In the genomic region with DNA sequence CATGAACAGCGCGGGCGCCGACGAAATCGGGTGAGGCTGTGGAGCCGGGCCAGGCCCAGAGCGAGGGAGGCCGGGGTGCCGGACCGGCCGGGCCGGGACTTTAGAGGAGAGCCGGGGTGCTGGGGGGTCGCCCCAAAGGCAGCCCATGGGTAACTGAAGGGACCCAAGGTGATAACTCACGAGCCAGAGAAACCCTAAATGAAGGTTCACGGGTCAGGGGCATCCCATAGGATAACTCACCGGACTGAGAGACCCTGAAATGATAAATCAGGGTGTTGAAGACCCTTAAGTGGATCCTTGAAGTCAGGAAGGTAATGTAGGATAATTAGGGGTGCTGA, we compare ENCODE assay signal across 8 mouse cellular contexts. TPM values are rescaled to one million over a fixed set of nuclear protein-coding genes. Genes with fewer than 3 reads are reported as not detected.
DNase-seq lines count a peak whose midpoint lies in the region; ATAC-seq and TF ChIP-seq lines count a peak whose summit lies in the region.

No protein-coding gene starts in this region.

- peak overlapping the region; percentile 79 for H3K27ac ChIP-seq in heart, postnatal 0 days (ENCODE audit: low read depth)
- H3K27ac ChIP-seq in bone marrow, adult 2 months (ENCODE audit: control insufficient read depth, insufficient read depth, low read depth, low read length, poor library complexity), result peak overlapping the region; percentile 93
- peak overlapping the region; percentile 80 for H3K27ac ChIP-seq in hindbrain, embryonic 13.5 days
- H3K27ac ChIP-seq in midbrain, embryonic 13.5 days, result peak overlapping the region; percentile 67

- no peaks in the 10 kb centered on the region for H3K27me3 ChIP-seq in heart, postnatal 0 days (ENCODE audit: control insufficient read depth, insufficient read depth, low read length)
- no peaks in the 10 kb centered on the region for H3K27me3 ChIP-seq in hindbrain, embryonic 13.5 days
- no peaks in the 10 kb centered on the region for H3K27me3 ChIP-seq in midbrain, embryonic 13.5 days

- 0 out of 2 replicates have a peak, but pooled peaks have one; percentile 1 for TF ChIP-seq EP300 in heart, postnatal 0 days (IDR thresholded peaks at IDR 0.05; ENCODE audit: low read depth)

- peaks cover 7% of the 10 kb centered on the region; the same call in 1 of the 2 replicates for H3K36me3 ChIP-seq in heart, postnatal 0 days (replicated peaks; ENCODE audit: control insufficient read depth, insufficient read depth, low read length)
- peaks cover 16% of the 10 kb centered on the region; the same call in 1 of the 2 replicates for H3K36me3 ChIP-seq in hindbrain, embryonic 13.5 days
- H3K36me3 ChIP-seq in midbrain, embryonic 13.5 days, result peaks cover 13% of the 10 kb centered on the region; the same call in 1 of the 2 replicates

- H3K4me3 ChIP-seq in heart, postnatal 0 days (ENCODE audit: low read depth, low read length), result peak overlapping the region; percentile 74
- peak overlapping the region; percentile 78 for H3K4me3 ChIP-seq in bone marrow, adult 2 months (replicated peaks; ENCODE audit: control insufficient read depth, low read depth, low read length)
- H3K4me3 ChIP-seq in hindbrain, embryonic 13.5 days, result peak overlapping the region; percentile 72
- peak overlapping the region; percentile 92 for H3K4me3 ChIP-seq in midbrain, embryonic 13.5 days (replicated peaks)

- no peak for TF ChIP-seq CTCF in heart, postnatal 0 days (IDR thresholded peaks at IDR 0.05; ENCODE audit: low read depth)
- TF ChIP-seq CTCF in bone marrow, adult 2 months (IDR thresholded peaks at IDR 0.05; ENCODE audit: control insufficient read depth, insufficient read depth, low read length), result no peak

- H3K9me3 ChIP-seq in heart, postnatal 0 days (replicated peaks; ENCODE audit: control insufficient read depth, low read length), result no peaks in the 10 kb centered on the region
- H3K9me3 ChIP-seq in hindbrain, embryonic 13.5 days, result no peaks in the 10 kb centered on the region
- no peaks in the 10 kb centered on the region for H3K9me3 ChIP-seq in midbrain, embryonic 13.5 days

- DNase-seq in heart, postnatal 0 days (ENCODE audit: low spot score), result no peak
- no peak for DNase-seq in heart, postnatal 10 days
- no peak for DNase-seq in embryo, embryonic 11 days
- no peak for DNase-seq in embryo, embryonic 10.5 days (ENCODE audit: low spot score)
- DNase-seq in urinary bladder, adult 18-20 months (ENCODE audit: low spot score in 2 of 2), result no peak

- no peak for ATAC-seq in heart, postnatal 0 days (ENCODE audit: insufficient read depth, low read depth)
- ATAC-seq in hindbrain, embryonic 13.5 days (ENCODE audit: low FRiP score), result no peak
- ATAC-seq in midbrain, embryonic 13.5 days, result no peak

- intact Hi-C loops in heart, postnatal 10 days (cut with DNase I), result loop anchor here (2.0 kb wide), 1 partner anchor 26 kb away; no protein-coding TSS in a partner anchor

- peak overlapping the region; percentile 87 for H3K4me2 ChIP-seq in heart, postnatal 0 days (ENCODE audit: low read depth, low read length)
- peak overlapping the region; percentile 79 for H3K4me2 ChIP-seq in hindbrain, embryonic 13.5 days
- H3K4me2 ChIP-seq in midbrain, embryonic 13.5 days (replicated peaks), result peak overlapping the region; percentile 85

- H3K4me1 ChIP-seq in heart, postnatal 0 days (ENCODE audit: control insufficient read depth, insufficient read depth), result peaks cover 51% of the 10 kb centered on the region
- peaks cover 4% of the 10 kb centered on the region for H3K4me1 ChIP-seq in bone marrow, adult 2 months (ENCODE audit: control insufficient read depth, insufficient read depth, low read length)
- H3K4me1 ChIP-seq in hindbrain, embryonic 13.5 days (replicated peaks), result peaks cover 68% of the 10 kb centered on the region
- H3K4me1 ChIP-seq in midbrain, embryonic 13.5 days (replicated peaks), result peaks cover 69% of the 10 kb centered on the region

- peak overlapping the region; percentile 94 for H3K9ac ChIP-seq in heart, postnatal 0 days (replicated peaks; ENCODE audit: low read depth, low read length)
- peak overlapping the region; percentile 91 for H3K9ac ChIP-seq in hindbrain, embryonic 13.5 days
- peak overlapping the region; percentile 98 for H3K9ac ChIP-seq in midbrain, embryonic 13.5 days (replicated peaks)

- no peak for TF ChIP-seq POLR2A in bone marrow, adult 2 months (IDR thresholded peaks at IDR 0.05; ENCODE audit: borderline replicate concordance, control insufficient read depth, low read depth, low read length)

- under 1% methylated on average over 16 of the region's 18 CpGs for WGBS in heart, postnatal 0 days
- WGBS in bone marrow, adult 2 months, result under 1% methylated on average over 18 of the region's 18 CpGs
- under 1% methylated on average over 18 of the region's 18 CpGs for WGBS in hindbrain, embryonic 13.5 days
- WGBS in midbrain, embryonic 13.5 days, result under 1% methylated on average over 18 of the region's 18 CpGs

RNA-seq across cellular contexts. Expression of a gene that starts 3.8 kb away (rescaled TPM):
- 88.9 and 96.2 TPM in 2 replicates for total RNA-seq in heart, postnatal 0 days (2014; rRNA removed; ENCODE audit: low replicate concordance)
- 24.8 and 30.3 TPM in 2 replicates for polyA plus RNA-seq in heart, postnatal 0 days (2015; fragmentation: Nextera tagmentation; extraction: Ambion mirVana)
- total RNA-seq in heart, postnatal 10 days (2021), result 10 to 100 TPM; 86.4 to 95.4 TPM
- 75.7 and 150 TPM in 2 replicates for polyA plus RNA-seq in bone marrow, adult 2 months (2011; ENCODE audit: insufficient read depth, insufficient read length, low replicate concordance, missing spikeins)
- 61.6 and 66.2 TPM in 2 replicates for polyA plus RNA-seq in hindbrain, embryonic 13.5 days (2015; fragmentation: Nextera tagmentation; extraction: Ambion mirVana)
- 62.9 and 66.1 TPM in 2 replicates for polyA plus RNA-seq in midbrain, embryonic 13.5 days (2015; fragmentation: Nextera tagmentation; extraction: Ambion mirVana)

RNA-seq across cellular contexts. Expression of a gene that starts 4.3 kb away (rescaled TPM):
- total RNA-seq in heart, postnatal 0 days (2014; rRNA removed; ENCODE audit: low replicate concordance), result 27.2 and 27.7 TPM in 2 replicates
- 22.8 and 25.7 TPM in 2 replicates for polyA plus RNA-seq in heart, postnatal 0 days (2015; fragmentation: Nextera tagmentation; extraction: Ambion mirVana)
- total RNA-seq in heart, postnatal 10 days (2021), result 10 to 100 TPM; 19.3 to 21.3 TPM
- 1.7 and 5.8 TPM in 2 replicates for polyA plus RNA-seq in bone marrow, adult 2 months (2011; ENCODE audit: insufficient read depth, insufficient read length, low replicate concordance, missing spikeins)
- 22.3 and 24.9 TPM in 2 replicates for polyA plus RNA-seq in hindbrain, embryonic 13.5 days (2015; fragmentation: Nextera tagmentation; extraction: Ambion mirVana)
- polyA plus RNA-seq in midbrain, embryonic 13.5 days (2015; fragmentation: Nextera tagmentation; extraction: Ambion mirVana), result 20.9 and 22.3 TPM in 2 replicates

RNA-seq across cellular contexts. Expression of a gene that starts 16.2 kb away (rescaled TPM):
- total RNA-seq in heart, postnatal 0 days (2014; rRNA removed; ENCODE audit: low replicate concordance), result 838 and 847 TPM in 2 replicates
- 1,203 and 1,284 TPM in 2 replicates for polyA plus RNA-seq in heart, postnatal 0 days (2015; fragmentation: Nextera tagmentation; extraction: Ambion mirVana)
- total RNA-seq in heart, postnatal 10 days (2021), result 100 to 1,000 TPM; 609 to 639 TPM
- 72.4 and 80.0 TPM in 2 replicates for polyA plus RNA-seq in bone marrow, adult 2 months (2011; ENCODE audit: insufficient read depth, insufficient read length, low replicate concordance, missing spikeins)
- 253 and 263 TPM in 2 replicates for polyA plus RNA-seq in hindbrain, embryonic 13.5 days (2015; fragmentation: Nextera tagmentation; extraction: Ambion mirVana)
- polyA plus RNA-seq in midbrain, embryonic 13.5 days (2015; fragmentation: Nextera tagmentation; extraction: Ambion mirVana), result 244 and 265 TPM in 2 replicates

RNA-seq across cellular contexts. Expression of a gene that starts 27.1 kb away (rescaled TPM):
- 1,030 and 1,317 TPM in 2 replicates for total RNA-seq in heart, postnatal 0 days (2014; rRNA removed; ENCODE audit: low replicate concordance)
- polyA plus RNA-seq in heart, postnatal 0 days (2015; fragmentation: Nextera tagmentation; extraction: Ambion mirVana), result 499 and 510 TPM in 2 replicates
- total RNA-seq in heart, postnatal 10 days (2021), result 100 to 1,000 TPM; 859 to 871 TPM
- 1,765 and 2,445 TPM in 2 replicates for polyA plus RNA-seq in bone marrow, adult 2 months (2011; ENCODE audit: insufficient read depth, insufficient read length, low replicate concordance, missing spikeins)
- polyA plus RNA-seq in hindbrain, embryonic 13.5 days (2015; fragmentation: Nextera tagmentation; extraction: Ambion mirVana), result 583 and 598 TPM in 2 replicates
- 631 and 653 TPM in 2 replicates for polyA plus RNA-seq in midbrain, embryonic 13.5 days (2015; fragmentation: Nextera tagmentation; extraction: Ambion mirVana)

RNA-seq across cellular contexts. Expression of a gene that starts 30.7 kb away (rescaled TPM):
- total RNA-seq in heart, postnatal 0 days (2014; rRNA removed; ENCODE audit: low replicate concordance), result 1.4 and 3.4 TPM in 2 replicates
- polyA plus RNA-seq in heart, postnatal 0 days (2015; fragmentation: Nextera tagmentation; extraction: Ambion mirVana), result 0.77 and 0.83 TPM in 2 replicates
- total RNA-seq in heart, postnatal 10 days (2021), result 1 to 10 TPM; 4.7 to 5.0 TPM
- polyA plus RNA-seq in bone marrow, adult 2 months (2011; ENCODE audit: insufficient read depth, insufficient read length, low replicate concordance, missing spikeins), result 0.17 TPM in 1 of 2 replicates, not detected in the other
- polyA plus RNA-seq in hindbrain, embryonic 13.5 days (2015; fragmentation: Nextera tagmentation; extraction: Ambion mirVana), result 182 and 183 TPM in 2 replicates
- polyA plus RNA-seq in midbrain, embryonic 13.5 days (2015; fragmentation: Nextera tagmentation; extraction: Ambion mirVana), result 182 and 209 TPM in 2 replicates
